Mouse (Mus musculus): ENCODE measurements around the gene Trappc2l.

- TF ChIP-seq CTCF (IDR thresholded peaks at IDR 0.05; ENCODE audit: low read depth) = no peak
- no peak for TF ChIP-seq EP300 (optimal IDR thresholded peaks at IDR 0.05)
Observed at GRCm38 (mm10) chr8:122586749-122587148, 24.7 kb upstream of the Trappc2l start.

Measured in stomach, postnatal 0 days (tissue).